Mouse (Mus musculus): ENCODE data around the gene Tanc2. TPM values are rescaled to one million over a fixed set of nuclear protein-coding genes. Genes with fewer than 3 reads are reported as not detected.

Tanc2 gene
- polyA plus RNA-seq, 2 experiments = 11.2 to 13.0 TPM

- Histone ChIP-seq H3K4me1 (ENCODE audit: control insufficient read depth, insufficient read depth, low read length) (peaks cover 7% of the 10 kb centered on the region; the same call in 1 of the 2 replicates), H3K4me2 (replicated peaks; ENCODE audit: low read depth, low read length, severe bottlenecking) (no peak overlapping the region), H3K9ac (ENCODE audit: low read depth, low read length, severe bottlenecking) (no peak overlapping the region), H3K27ac (replicated peaks; ENCODE audit: low read depth, low read length) (no peak overlapping the region), H3K27me3 (ENCODE audit: control insufficient read depth, insufficient read depth, low read length) (no peaks in the 10 kb centered on the region), H3K4me3 (replicated peaks; ENCODE audit: low read length) (no peak overlapping the region), H3K36me3 (ENCODE audit: control insufficient read depth, insufficient read depth, low read length) (no peaks in the 10 kb centered on the region), H3K9me3 (ENCODE audit: control insufficient read depth, low read length) (no peaks in the 10 kb centered on the region)
- ATAC-seq (ENCODE audit: low FRiP score, low read depth) (no peak), DNase-seq (ENCODE audit: low spot score) (no peak)
- no peak for TF ChIP-seq POLR2A (IDR thresholded peaks at IDR 0.05; ENCODE audit: borderline replicate concordance, extremely low read depth, insufficient read depth, insufficient read length)
- WGBS = 62% methylated on average over 9 of the region's 9 CpGs
Measured at GRCm38 (mm10) chr11:105938771-105939170, 349.0 kb downstream of the Tanc2 start.

GRCm38 (mm10) chr11:105941973-105942372 is 352.2 kb downstream of the Tanc2 start:
- no peak overlapping the region for H3K9ac ChIP-seq (ENCODE audit: low read depth, low read length, severe bottlenecking)
- no peak for ATAC-seq (ENCODE audit: low FRiP score, low read depth)
- 45% methylated on average over 8 of the region's 8 CpGs for WGBS

GRCm38 (mm10) chr11:105943133-105944102 is 353.6 kb downstream of the Tanc2 start:
- peak overlapping the region; percentile 55 for H3K9ac ChIP-seq (ENCODE audit: low read depth, low read length, severe bottlenecking)
- ATAC-seq (ENCODE audit: low FRiP score, low read depth) (peak; percentile 12; the same call in 1 of the 2 replicates), DNase-seq (ENCODE audit: low spot score) (peak; percentile 29)
- no peak for TF ChIP-seq POLR2A (IDR thresholded peaks at IDR 0.05; ENCODE audit: borderline replicate concordance, extremely low read depth, insufficient read depth, insufficient read length)
- H3K4me2 ChIP-seq (replicated peaks; ENCODE audit: low read depth, low read length, severe bottlenecking) = peak overlapping the region; percentile 97
- H3K36me3 ChIP-seq (ENCODE audit: control insufficient read depth, insufficient read depth, low read length) = no peaks in the 10 kb centered on the region
- H3K4me1 ChIP-seq (ENCODE audit: control insufficient read depth, insufficient read depth, low read length) = peaks cover 7% of the 10 kb centered on the region; the same call in 1 of the 2 replicates
- H3K4me3 ChIP-seq (replicated peaks; ENCODE audit: low read length) = peak overlapping the region; percentile 60
- 11% methylated on average over 31 of the region's 47 CpGs for WGBS
- no peak overlapping the region for H3K27ac ChIP-seq (replicated peaks; ENCODE audit: low read depth, low read length)
- H3K9me3 ChIP-seq (ENCODE audit: control insufficient read depth, low read length) = no peaks in the 10 kb centered on the region
- no peaks in the 10 kb centered on the region for H3K27me3 ChIP-seq (ENCODE audit: control insufficient read depth, insufficient read depth, low read length)

More at GRCm38 (mm10) chr11:105941973-105942372, 352.2 kb downstream of the Tanc2 start:
- Histone ChIP-seq H3K4me3 (replicated peaks; ENCODE audit: low read length) (no peak overlapping the region), H3K4me2 (replicated peaks; ENCODE audit: low read depth, low read length, severe bottlenecking) (no peak overlapping the region), H3K4me1 (ENCODE audit: control insufficient read depth, insufficient read depth, low read length) (peaks cover 7% of the 10 kb centered on the region; the same call in 1 of the 2 replicates), H3K36me3 (ENCODE audit: control insufficient read depth, insufficient read depth, low read length) (no peaks in the 10 kb centered on the region), H3K27ac (replicated peaks; ENCODE audit: low read depth, low read length) (no peak overlapping the region), H3K9me3 (ENCODE audit: control insufficient read depth, low read length) (no peaks in the 10 kb centered on the region), H3K27me3 (ENCODE audit: control insufficient read depth, insufficient read depth, low read length) (no peaks in the 10 kb centered on the region)
- no peak for TF ChIP-seq POLR2A (IDR thresholded peaks at IDR 0.05; ENCODE audit: borderline replicate concordance, extremely low read depth, insufficient read depth, insufficient read length)
- DNase-seq (ENCODE audit: low spot score) = no peak

- Histone ChIP-seq H3K9ac (ENCODE audit: low read depth, low read length, severe bottlenecking) (peak overlapping the region; percentile 55), H3K27me3 (ENCODE audit: control insufficient read depth, insufficient read depth, low read length) (no peaks in the 10 kb centered on the region), H3K36me3 (ENCODE audit: control insufficient read depth, insufficient read depth, low read length) (no peaks in the 10 kb centered on the region), H3K4me3 (replicated peaks; ENCODE audit: low read length) (peak overlapping the region; percentile 60), H3K4me2 (replicated peaks; ENCODE audit: low read depth, low read length, severe bottlenecking) (peak overlapping the region; percentile 97), H3K9me3 (ENCODE audit: control insufficient read depth, low read length) (no peaks in the 10 kb centered on the region), H3K27ac (replicated peaks; ENCODE audit: low read depth, low read length) (no peak overlapping the region), H3K4me1 (ENCODE audit: control insufficient read depth, insufficient read depth, low read length) (peaks cover 7% of the 10 kb centered on the region; the same call in 1 of the 2 replicates)
- WGBS = 1% methylated on average over 19 of the region's 59 CpGs
- peak; percentile 34 for ATAC-seq (ENCODE audit: low FRiP score, low read depth)
- TF ChIP-seq POLR2A (IDR thresholded peaks at IDR 0.05; ENCODE audit: borderline replicate concordance, extremely low read depth, insufficient read depth, insufficient read length) = no peak
- peak; percentile 41 for DNase-seq (ENCODE audit: low spot score)
Measured at GRCm38 (mm10) chr11:105944126-105944621, 354.4 kb downstream of the Tanc2 start.
